Mouse (Mus musculus) splenic B cell, adult 2 months (primary cell): Measurements from ENCODE around the gene Ttll13.

Experiments
- DNase-seq: peaks from one replicate; pipeline ENCODE4 v3.0.0-alpha.2; 2011; ENCODE audit warnings: low read depth, low spot score
- H3K27me3 ChIP-seq: 2 replicates; pipeline ENCODE4 v1.6.1; 2012; ENCODE audit warnings: mild to moderate bottlenecking, low read length, moderate library complexity, mixed read lengths; ENCODE audit not compliant: control insufficient read depth, poor library complexity, insufficient read depth, severe bottlenecking
- H3K36me3 ChIP-seq: 2 replicates; pipeline ENCODE4 v1.6.1; 2012; ENCODE audit warnings: mild to moderate bottlenecking, low read length, moderate library complexity, mixed read lengths; ENCODE audit not compliant: control insufficient read depth, poor library complexity, insufficient read depth, severe bottlenecking

Gene Ttll13

GRCm38 (mm10) chr7:80267764-80268163, 21.6 kb downstream of the Ttll13 start:
- H3K36me3 ChIP-seq: peaks cover 12% of the 10 kb centered on the region

DNA sequence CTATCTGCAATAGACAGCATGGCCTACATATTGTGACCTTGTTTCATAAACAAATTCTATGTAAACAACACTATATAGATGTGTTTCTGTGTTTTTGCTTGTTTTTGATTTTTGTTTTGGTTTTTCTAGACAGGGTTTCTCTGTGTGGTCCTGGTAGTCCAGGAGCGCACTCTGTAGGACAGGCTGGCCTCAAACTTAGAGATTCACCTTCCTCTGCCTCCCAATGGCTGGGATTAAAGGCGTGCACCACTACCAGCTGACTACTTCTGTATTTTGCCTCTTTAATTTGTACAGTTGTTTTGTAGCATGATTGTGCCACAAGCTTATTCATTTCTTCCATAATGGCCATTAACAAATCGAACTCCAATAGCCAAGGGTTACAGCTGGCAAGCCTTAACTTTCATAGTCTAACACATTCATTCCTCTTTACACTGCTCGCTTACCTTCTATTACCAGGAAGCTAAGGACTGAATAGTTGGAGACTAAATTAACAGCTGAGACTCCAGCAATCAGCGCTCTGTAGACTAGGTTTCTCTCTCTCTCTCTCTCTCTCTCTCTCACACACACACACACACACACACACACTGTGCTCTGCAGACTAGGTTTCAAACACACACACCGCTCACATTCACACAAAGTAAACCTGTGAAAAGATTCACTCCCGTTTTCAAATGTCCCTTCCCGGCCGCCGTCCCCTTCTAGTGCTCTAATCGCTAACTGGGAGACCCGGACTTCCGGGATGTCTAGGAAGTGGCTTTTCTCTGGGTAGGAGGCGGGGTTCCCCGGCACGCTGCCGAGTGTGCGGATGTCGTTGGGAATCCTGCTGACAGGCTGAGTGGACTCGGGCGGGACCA, 22.9 kb downstream of the Ttll13 start, which contains the start of gene Vps33b:
Gene Vps33b (plus strand): TSS at position 753 of the 854 bp plus-strand sequence.
- H3K27me3 ChIP-seq: no peaks in the 10 kb centered on the region
- H3K36me3 ChIP-seq: peaks cover 12% of the 10 kb centered on the region
- peak; percentile 92 for DNase-seq

More at GRCm38 (mm10) chr7:80267764-80268163, 21.6 kb downstream of the Ttll13 start:
- no peak for DNase-seq
- H3K27me3 ChIP-seq: no peaks in the 10 kb centered on the region

DNA sequence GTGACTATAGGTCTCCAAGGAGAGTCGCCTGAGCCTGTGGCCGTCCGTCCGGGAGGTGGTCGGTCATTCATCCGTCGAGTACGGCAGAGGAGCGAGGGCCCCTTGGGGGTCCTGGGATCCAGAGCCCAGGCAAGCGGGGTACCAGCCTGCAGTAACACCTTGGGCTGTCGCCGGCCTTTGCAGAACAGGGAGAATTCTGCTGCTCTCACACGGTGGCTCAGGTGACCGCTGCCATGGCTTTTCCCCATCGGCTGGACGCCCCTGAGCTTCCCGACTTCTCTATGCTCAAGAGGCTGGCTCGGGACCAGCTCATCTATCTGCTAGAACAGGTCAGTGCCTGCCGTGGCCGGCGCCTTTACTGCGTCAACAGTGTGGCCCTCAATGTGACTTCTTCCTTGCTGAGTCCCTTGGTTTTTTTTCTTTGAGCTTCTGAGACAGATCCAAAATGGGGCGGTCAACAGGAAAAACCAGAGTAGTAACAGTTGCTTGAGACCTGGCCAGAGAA, 23.6 kb downstream of the Ttll13 start:
- no peaks in the 10 kb centered on the region for H3K27me3 ChIP-seq
- no peak for DNase-seq

GRCm38 (mm10) chr7:80273456-80273855, 27.3 kb downstream of the Ttll13 start:
- no peak for DNase-seq
- H3K27me3 ChIP-seq: no peaks in the 10 kb centered on the region
- H3K36me3 ChIP-seq: peaks cover 15% of the 10 kb centered on the region; the same call in 1 of the 2 replicates

More for the DNA sequence above, 23.6 kb downstream of the Ttll13 start:
- H3K36me3 ChIP-seq: peaks cover 7% of the 10 kb centered on the region

- no peak for DNase-seq
- Histone ChIP-seq H3K36me3 (peaks cover 19% of the 10 kb centered on the region), H3K27me3 (no peaks in the 10 kb centered on the region)
These were observed 30.2 kb downstream of the Ttll13 start for GRCm38 (mm10) chr7:80276374-80276773.

- H3K36me3 ChIP-seq: peaks cover 25% of the 10 kb centered on the region
- no peaks in the 10 kb centered on the region for H3K27me3 ChIP-seq
- no peak for DNase-seq
These were observed 33.9 kb downstream of the Ttll13 start for GRCm38 (mm10) chr7:80280032-80280431.

GRCm38 (mm10) chr7:80280998-80281397, 34.8 kb downstream of the Ttll13 start:
- peaks cover 26% of the 10 kb centered on the region for H3K36me3 ChIP-seq
- no peaks in the 10 kb centered on the region for H3K27me3 ChIP-seq
- DNase-seq: peak; percentile 41

DNA sequence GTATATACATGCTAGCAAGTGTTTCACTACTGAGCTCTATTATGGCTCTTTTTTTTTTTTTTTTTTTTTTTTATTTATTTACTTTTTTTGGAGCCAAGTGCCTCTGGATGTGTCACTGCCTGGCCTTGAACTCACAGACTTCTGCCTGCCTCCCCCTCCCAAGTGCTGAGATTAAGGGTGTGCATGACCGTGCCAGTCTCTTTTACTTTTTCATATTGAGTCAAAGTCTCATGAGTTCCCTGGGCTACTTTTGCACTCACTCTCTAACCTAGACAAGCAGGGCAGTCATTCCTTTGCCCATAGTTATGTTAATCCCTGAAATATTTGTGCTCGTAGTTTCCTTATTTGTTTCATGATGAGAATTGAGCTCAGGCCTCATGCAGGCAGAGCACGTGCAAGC, 35.5 kb downstream of the Ttll13 start:
- peaks cover 21% of the 10 kb centered on the region for H3K36me3 ChIP-seq
- H3K27me3 ChIP-seq: no peaks in the 10 kb centered on the region
- no peak for DNase-seq

- no peak for DNase-seq
- Histone ChIP-seq H3K36me3 (peaks cover 23% of the 10 kb centered on the region), H3K27me3 (no peaks in the 10 kb centered on the region)
These were observed 37.2 kb downstream of the Ttll13 start for GRCm38 (mm10) chr7:80283226-80283918.

GRCm38 (mm10) chr7:80284391-80284790, 38.2 kb downstream of the Ttll13 start:
- H3K36me3 ChIP-seq: peaks cover 23% of the 10 kb centered on the region
- no peaks in the 10 kb centered on the region for H3K27me3 ChIP-seq
- DNase-seq: no peak

DNA sequence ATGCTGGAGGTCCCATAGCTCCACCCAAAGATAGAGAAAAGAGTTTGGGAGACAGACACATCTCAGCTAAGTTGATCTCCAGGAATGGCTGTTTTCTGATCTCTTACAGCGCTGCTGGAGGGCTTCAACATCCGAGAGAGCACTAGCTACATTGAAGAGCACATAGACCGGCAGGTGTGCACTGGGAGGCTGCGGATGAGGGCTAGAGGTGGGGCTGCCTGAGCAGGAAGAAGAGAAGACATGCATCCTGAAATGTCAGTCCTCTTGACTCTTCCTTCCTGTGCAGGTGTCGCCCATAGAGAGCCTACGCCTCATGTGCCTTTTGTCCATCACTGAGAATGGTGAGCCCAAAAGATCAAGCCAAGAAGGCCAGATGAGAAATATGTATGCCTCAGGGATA, 39.5 kb downstream of the Ttll13 start:
- DNase-seq: no peak
- H3K36me3 ChIP-seq: peaks cover 19% of the 10 kb centered on the region

DNA sequence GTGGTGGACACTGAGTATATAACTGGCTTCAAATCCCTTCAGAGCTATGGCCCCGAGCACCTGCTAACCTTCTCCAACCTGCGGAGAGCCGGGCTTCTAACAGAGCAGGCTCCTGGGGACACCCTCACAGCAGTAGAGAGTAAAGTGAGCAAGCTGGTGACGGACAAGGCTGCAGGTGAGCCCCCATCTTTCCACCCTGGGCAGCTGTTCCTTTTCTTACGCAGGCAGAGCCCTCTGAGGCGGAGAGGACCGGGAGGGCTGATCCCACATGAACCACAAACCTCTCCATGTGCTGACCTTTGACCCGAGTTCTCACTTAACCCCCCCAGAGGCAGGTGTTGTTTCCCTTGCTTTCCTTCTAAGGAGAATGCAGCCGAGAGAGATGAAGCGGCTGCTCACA, 41.6 kb downstream of the Ttll13 start:
- no peak for DNase-seq
- H3K27me3 ChIP-seq: no peaks in the 10 kb centered on the region

More for the DNA sequence above, 39.5 kb downstream of the Ttll13 start:
- H3K27me3 ChIP-seq: no peaks in the 10 kb centered on the region

GRCm38 (mm10) chr7:80294062-80294763, 48.0 kb downstream of the Ttll13 start, which contains the start of gene Prc1:
Prc1 (plus strand) TSS chr7:80294450.
- peak; percentile 99 for DNase-seq

More for the DNA sequence above, 41.6 kb downstream of the Ttll13 start:
- H3K36me3 ChIP-seq: peaks cover 19% of the 10 kb centered on the region

More at GRCm38 (mm10) chr7:80294062-80294763, 48.0 kb downstream of the Ttll13 start, which contains the start of gene Prc1:
- H3K36me3 ChIP-seq: no peaks in the 10 kb centered on the region; the same call in 1 of the 2 replicates
- H3K27me3 ChIP-seq: no peaks in the 10 kb centered on the region
